Mouse (Mus musculus): ENCODE measurements at regions not wholly inside any gene's neighbourhood (a gene's known extent, or its start where the extent isn't known, plus 50 kb on each side); places are given as distances from the start of the nearest gene placed in this dataset.

- no peak overlapping the region for H3K4me2 ChIP-seq (ENCODE audit: low read depth, low read length, severe bottlenecking)
- H3K4me3 ChIP-seq (ENCODE audit: low read depth, low read length): no peak overlapping the region
- H3K27me3 ChIP-seq (ENCODE audit: control insufficient read depth, insufficient read depth, low read length): no peaks in the 10 kb centered on the region
- no peaks in the 10 kb centered on the region for H3K9me3 ChIP-seq (ENCODE audit: control insufficient read depth, low read length)
- no peaks in the 10 kb centered on the region for H3K36me3 ChIP-seq (ENCODE audit: control insufficient read depth, insufficient read depth, low read length)
- H3K9ac ChIP-seq (ENCODE audit: low read length): no peak overlapping the region
- WGBS: 40% methylated on average over 5 of the region's 5 CpGs
- ATAC-seq (replicated peaks; ENCODE audit: low FRiP score) (peak; percentile 42; the same call in 1 of the 2 replicates), DNase-seq (ENCODE audit: low spot score) (no peak)
- H3K27ac ChIP-seq (ENCODE audit: low read depth, low read length): no peak overlapping the region
- H3K4me1 ChIP-seq (replicated peaks; ENCODE audit: control insufficient read depth, insufficient read depth, low read length): 0 out of 2 replicates have a peak, but pooled peaks cover 2% of the 10 kb centered on the region
These were observed 217.8 kb downstream of the Izumo3 start for GRCm38 (mm10) chr4:91929232-91929631.

GRCm38 (mm10) chr4:91907147-91907546 lies 239.9 kb downstream of the Izumo3 start:
- H3K4me2 ChIP-seq (ENCODE audit: low read depth, low read length, severe bottlenecking): no peak overlapping the region
- H3K9me3 ChIP-seq (ENCODE audit: control insufficient read depth, low read length): no peaks in the 10 kb centered on the region
- H3K27me3 ChIP-seq (ENCODE audit: control insufficient read depth, insufficient read depth, low read length): no peaks in the 10 kb centered on the region
- H3K9ac ChIP-seq (ENCODE audit: low read length): no peak overlapping the region
- no peak overlapping the region for H3K27ac ChIP-seq (ENCODE audit: low read depth, low read length)
- ATAC-seq (replicated peaks; ENCODE audit: low FRiP score) (no peak), DNase-seq (ENCODE audit: low spot score) (no peak)
- H3K4me3 ChIP-seq (ENCODE audit: low read depth, low read length): no peak overlapping the region
- H3K4me1 ChIP-seq (replicated peaks; ENCODE audit: control insufficient read depth, insufficient read depth, low read length): no peaks in the 10 kb centered on the region
- no peaks in the 10 kb centered on the region for H3K36me3 ChIP-seq (ENCODE audit: control insufficient read depth, insufficient read depth, low read length)
- 89% methylated on average over 1 of the region's 1 CpGs for WGBS

- no peak for ATAC-seq (replicated peaks; ENCODE audit: low FRiP score)
- no peaks in the 10 kb centered on the region for H3K9me3 ChIP-seq (ENCODE audit: control insufficient read depth, low read length)
- H3K9ac ChIP-seq (ENCODE audit: low read length): no peak overlapping the region
- no peak overlapping the region for H3K4me2 ChIP-seq (ENCODE audit: low read depth, low read length, severe bottlenecking)
- no peaks in the 10 kb centered on the region for H3K36me3 ChIP-seq (ENCODE audit: control insufficient read depth, insufficient read depth, low read length)
- H3K27me3 ChIP-seq (ENCODE audit: control insufficient read depth, insufficient read depth, low read length): no peaks in the 10 kb centered on the region
- no peak overlapping the region for H3K27ac ChIP-seq (ENCODE audit: low read depth, low read length)
- DNase-seq (ENCODE audit: low spot score): no peak
- H3K4me1 ChIP-seq (replicated peaks; ENCODE audit: control insufficient read depth, insufficient read depth, low read length): no peaks in the 10 kb centered on the region
- no peak overlapping the region for H3K4me3 ChIP-seq (ENCODE audit: low read depth, low read length)
- 85% methylated on average over 1 of the region's 1 CpGs for WGBS
These were observed 241.9 kb downstream of the Izumo3 start for GRCm38 (mm10) chr4:91905111-91905510.

- Histone ChIP-seq H3K27me3 (ENCODE audit: control insufficient read depth, insufficient read depth, low read length) (no peaks in the 10 kb centered on the region), H3K36me3 (ENCODE audit: control insufficient read depth, insufficient read depth, low read length) (no peaks in the 10 kb centered on the region), H3K9me3 (ENCODE audit: control insufficient read depth, low read length) (no peaks in the 10 kb centered on the region), H3K4me3 (ENCODE audit: low read depth, low read length) (no peak overlapping the region), H3K4me1 (replicated peaks; ENCODE audit: control insufficient read depth, insufficient read depth, low read length) (no peaks in the 10 kb centered on the region), H3K9ac (ENCODE audit: low read length) (no peak overlapping the region), H3K4me2 (ENCODE audit: low read depth, low read length, severe bottlenecking) (no peak overlapping the region), H3K27ac (ENCODE audit: low read depth, low read length) (no peak overlapping the region)
- DNase-seq (ENCODE audit: low spot score) (no peak), ATAC-seq (replicated peaks; ENCODE audit: low FRiP score) (0 out of 2 replicates have a peak, but pooled peaks have one; percentile 15)
- 76% methylated on average over 2 of the region's 2 CpGs for WGBS
These were observed 255.6 kb downstream of the Izumo3 start for GRCm38 (mm10) chr4:91891419-91891818.
